Comparison of ENCODE assay signal across 17 mouse cellular contexts in the genomic region with DNA sequence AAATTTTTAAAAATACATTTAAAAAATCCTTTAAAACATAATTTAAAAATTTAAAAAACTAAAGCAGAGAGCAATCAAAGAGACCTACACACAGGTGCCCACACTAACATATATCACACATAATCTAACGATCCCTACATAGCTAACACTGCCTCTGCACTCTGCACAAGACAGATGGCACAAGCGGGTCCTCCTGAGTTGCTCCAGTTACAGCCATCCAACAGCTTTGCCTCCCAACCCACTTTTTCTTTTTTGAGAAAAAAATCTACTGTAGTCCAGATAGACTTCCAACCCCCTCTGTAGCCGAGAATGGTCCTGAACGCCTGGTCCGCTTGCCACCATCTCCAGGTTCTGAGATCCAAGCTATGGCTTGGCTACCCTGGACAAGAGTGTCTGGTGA.
"Had no signal": no experiment of that assay in that cellular context is flagged by ENCODE, and none has a peak within 500 bp of the region (broad histone marks: within the 10 kb centered on the region; RNA-seq: fewer than 3 reads in every experiment).

No protein-coding gene starts in this region.

- DNase-seq: retina, postnatal 1 day; right cerebral cortex, adult 18-20 months; right cerebral cortex, postnatal 14 days; right cerebral cortex, postnatal 25 days; right cerebral cortex, postnatal 4 days; spleen, adult 18-20 months; thymus, adult 18-20 months; thymus, adult 2 months; thymus, postnatal 14 days; thymus, postnatal 25 days; thymus, postnatal 36 days; thymus, postnatal 4 days had no signal

- H3K27ac ChIP-seq: neural tube, embryonic 12.5 days; neural tube, embryonic 13.5 days; neural tube, embryonic 15.5 days; stomach, embryonic 15.5 days; stomach, postnatal 0 days had no signal

- H3K4me3 ChIP-seq: neural tube, embryonic 12.5 days; neural tube, embryonic 13.5 days; neural tube, embryonic 15.5 days; stomach, embryonic 15.5 days had no signal
